Mouse (Mus musculus) erythroid progenitor cell, adult 5-6 weeks (primary cell): ENCODE results near the gene Fnbp4. TPM values are rescaled to one million over a fixed set of nuclear protein-coding genes. Genes with fewer than 3 reads are reported as not detected.
"Not testable (repeated sequence)": the region's sequence is repeated elsewhere in the genome, so short reads cannot be mapped to it uniquely, and the experiment has no call there.

Source experiments
- ATAC-seq: replicated peaks from 2 replicates; pipeline ENCODE4 v1.8.0; 2016; ENCODE audit warnings: moderate number of reproducible peaks, mild to moderate bottlenecking, moderate TSS enrichment, inconsistent platforms; ENCODE audit not compliant: poor library complexity, low FRiP score, severe bottlenecking
- total RNA-seq, 2 experiments: library from RNA; stranded (forward) in 1 of 2; stranded (reverse) in 1 of 2; fragments of 150-400 nt in 1 of 2; fragments of 186-747, 209-891 nt in 1 of 2; gene quantifications; 2 replicates each; pipeline versions ENCODE4 v1.2.3 to v1.2.4; 2015 to 2017; ENCODE audit warnings: low replicate concordance in 2 of 2

Fnbp4 gene
- total RNA-seq, 2 experiments from 2014 or later, result 134 to 329 TPM

DNA sequence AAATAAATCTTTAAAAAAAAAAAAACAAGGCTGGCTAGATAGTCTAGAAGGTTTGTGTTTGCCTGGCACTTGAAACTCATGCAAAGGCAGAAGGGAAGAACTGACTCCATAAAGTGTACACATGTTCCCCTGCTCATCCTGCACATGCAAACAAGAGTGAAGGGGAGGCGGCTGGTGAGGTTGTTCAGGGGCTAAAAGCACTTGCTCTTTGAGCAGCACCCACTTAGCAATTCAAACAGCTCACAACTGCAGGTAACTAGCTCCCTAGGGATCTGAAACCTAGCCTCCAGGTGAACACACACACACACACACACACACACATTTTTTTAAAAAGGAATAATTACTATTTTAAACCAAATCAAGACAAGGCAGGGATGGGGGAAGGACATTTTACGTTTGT lies 36.8 kb downstream of the Fnbp4 start:
- no peak for ATAC-seq

GRCm38 (mm10) chr2:90782458-90782857 lies 37.3 kb downstream of the Fnbp4 start, which contains the start of gene Agbl2:
TSS of gene Agbl2 (plus strand) at chr2:90782727.
- ATAC-seq, result no peak

GRCm38 (mm10) chr2:90782901-90783486 lies 37.8 kb downstream of the Fnbp4 start:
- ATAC-seq, result no peak

DNA sequence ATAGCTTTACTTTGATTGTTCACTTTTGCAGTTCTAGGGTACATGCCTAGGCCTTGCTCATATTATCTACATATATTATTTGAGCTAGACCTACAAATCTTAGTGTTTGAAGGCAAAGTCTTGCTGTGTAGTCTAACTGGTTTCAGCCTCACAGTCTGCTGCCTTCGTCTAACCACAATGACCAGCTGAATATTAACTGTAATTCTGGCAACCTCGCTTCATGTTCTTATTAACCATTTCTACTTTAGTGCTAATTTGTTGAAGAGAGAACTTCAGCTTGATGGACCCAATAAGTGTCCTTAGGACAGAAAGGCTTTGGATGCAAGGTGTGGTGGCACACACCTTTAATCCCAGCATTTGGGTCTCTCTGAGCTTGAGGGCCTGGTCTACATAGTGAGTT lies 43.0 kb downstream of the Fnbp4 start:
- ATAC-seq, result no peak

GRCm38 (mm10) chr2:90808241-90809126 lies 63.3 kb downstream of the Fnbp4 start:
- no peak for ATAC-seq

GRCm38 (mm10) chr2:90810751-90811150 lies 65.6 kb downstream of the Fnbp4 start:
- ATAC-seq, result 0 out of 2 replicates have a peak, but pooled peaks have one; percentile 14

DNA sequence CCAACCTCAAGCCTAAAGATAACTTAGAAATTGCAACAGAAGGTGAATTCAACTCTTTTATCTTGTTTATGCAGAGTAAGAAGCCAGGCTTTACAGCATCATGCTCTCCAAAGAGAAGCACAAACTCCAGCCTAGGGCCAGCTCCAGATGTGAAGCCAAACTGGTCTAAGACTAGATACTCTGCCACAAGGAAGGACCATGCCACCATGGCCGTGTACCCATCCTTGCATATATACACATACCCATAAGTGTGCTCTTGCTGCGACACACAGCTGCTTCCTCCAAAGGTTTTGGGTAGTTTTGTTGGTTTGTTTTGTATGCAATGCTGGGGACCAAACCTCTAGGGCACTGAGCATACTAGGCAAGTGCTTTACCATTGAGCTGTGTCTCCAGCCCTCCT lies 70.1 kb downstream of the Fnbp4 start:
- no peak for ATAC-seq

DNA sequence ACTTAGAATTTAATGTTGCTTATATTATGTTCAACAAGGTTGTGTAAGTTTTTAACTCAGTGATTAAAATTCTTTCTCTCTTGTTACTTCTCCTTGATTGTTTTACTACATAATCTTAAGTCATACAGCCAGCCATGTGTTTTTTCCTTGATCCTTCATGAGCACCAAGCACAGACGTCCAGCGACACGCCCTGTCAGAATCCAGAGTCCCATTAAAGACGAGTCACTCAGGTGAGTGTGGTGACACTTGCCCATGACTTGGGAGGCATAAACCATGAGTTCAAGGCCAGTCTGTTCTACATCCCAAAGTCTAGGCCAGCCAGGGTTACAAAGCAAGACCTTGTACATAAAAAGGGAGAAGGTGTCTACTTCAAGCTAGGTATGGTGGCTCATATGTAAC lies 71.0 kb downstream of the Fnbp4 start:
- no peak for ATAC-seq

- ATAC-seq, result no peak
These were observed 73.5 kb downstream of the Fnbp4 start for GRCm38 (mm10) chr2:90818710-90819109.

- no peak for ATAC-seq
These were observed 75.7 kb downstream of the Fnbp4 start for GRCm38 (mm10) chr2:90820894-90821293.

- ATAC-seq, result no peak
These were observed 77.8 kb downstream of the Fnbp4 start for GRCm38 (mm10) chr2:90822978-90823377.

DNA sequence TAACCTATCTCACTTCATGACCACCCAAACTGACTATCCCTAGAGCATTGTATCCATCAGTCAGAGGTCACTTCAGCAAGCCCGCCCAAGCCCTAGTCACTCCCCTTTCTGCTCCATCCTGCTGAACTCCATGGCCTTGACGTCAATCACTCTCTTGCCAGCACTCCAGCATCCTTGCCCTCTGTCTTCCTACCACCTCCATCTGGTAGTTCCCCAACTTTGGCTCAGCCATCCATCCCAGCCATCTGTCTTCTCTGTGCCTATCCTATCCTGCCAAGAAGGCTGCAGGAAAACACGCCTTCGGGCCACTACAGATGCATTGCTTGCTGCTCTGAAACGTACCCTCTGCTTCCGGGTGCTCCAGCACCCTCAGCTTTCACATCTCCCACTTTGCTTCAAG lies 78.6 kb downstream of the Fnbp4 start:
- no peak for ATAC-seq

GRCm38 (mm10) chr2:90824528-90824927 lies 79.4 kb downstream of the Fnbp4 start:
- ATAC-seq, result not testable (repeated sequence)

DNA sequence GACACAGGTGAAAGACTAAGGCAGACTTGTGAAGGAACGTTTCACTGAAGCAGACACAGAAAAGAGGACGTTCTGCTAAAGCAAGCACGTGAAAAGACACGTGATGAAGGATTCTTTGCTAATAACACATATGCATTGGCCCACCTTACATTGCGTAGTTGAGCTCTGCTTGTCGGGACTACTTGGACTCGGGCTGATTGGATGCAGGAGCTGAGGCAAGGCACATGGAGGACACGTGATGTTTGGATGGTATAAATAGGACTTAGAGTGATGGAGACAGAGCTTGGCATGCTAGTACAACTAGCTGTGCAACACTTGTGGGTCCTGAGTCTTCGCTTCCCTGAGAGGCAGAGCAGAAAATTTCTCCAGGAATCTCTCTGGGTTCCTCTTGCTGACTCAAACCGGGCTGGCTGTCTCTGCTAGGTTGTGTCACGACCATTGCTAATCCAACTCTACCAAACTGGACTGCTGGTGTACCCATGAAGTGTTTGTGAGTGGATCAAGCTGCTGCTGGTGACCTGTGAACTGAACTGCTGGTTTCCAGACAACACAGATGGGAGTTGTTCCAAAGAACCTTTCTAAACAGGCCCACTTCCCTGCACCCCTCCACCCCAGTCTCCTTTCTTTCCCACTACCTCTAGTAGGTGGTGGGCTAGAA lies 80.5 kb downstream of the Fnbp4 start:
- no peak for ATAC-seq

DNA sequence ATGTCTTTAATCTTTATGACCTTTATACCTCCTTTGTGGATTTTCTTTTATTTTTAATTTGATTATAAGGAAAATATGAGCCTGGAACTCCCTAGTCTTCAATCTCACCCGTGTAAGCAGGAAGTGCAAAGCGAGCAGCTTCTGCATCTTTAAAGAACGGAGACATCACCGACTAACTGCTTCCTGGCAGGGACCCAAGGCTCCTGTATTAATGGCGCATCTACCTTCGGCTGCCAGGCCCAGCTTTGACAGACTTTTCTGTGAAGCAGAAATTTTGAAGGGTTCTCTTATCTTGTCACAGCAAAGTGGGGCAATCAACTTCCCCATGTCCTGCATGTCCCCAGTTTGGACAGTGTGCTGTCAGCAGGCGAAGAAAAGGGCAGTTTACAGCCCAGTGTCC lies 83.6 kb downstream of the Fnbp4 start:
- ATAC-seq, result no peak

Other genes starting within 250 kb of the Fnbp4 start
- gene Ptprj, start 164.7 kb upstream of the Fnbp4 start, total RNA-seq (2015; ENCODE audit: low replicate concordance), result 22.0 and 26.4 TPM in 2 replicates
- gene Ptprj, start 164.7 kb upstream of the Fnbp4 start, total RNA-seq (2017; ENCODE audit: low replicate concordance), result 14.8 and 19.1 TPM in 2 replicates
- 103 and 115 TPM in 2 replicates for gene Nup160, start 68.2 kb upstream of the Fnbp4 start, total RNA-seq (2015; ENCODE audit: low replicate concordance)
- gene Nup160, start 68.2 kb upstream of the Fnbp4 start, total RNA-seq (2017; ENCODE audit: low replicate concordance), result 91.8 and 101 TPM in 2 replicates
- not detected in 2 replicates for gene Agbl2, start 37.4 kb downstream of the Fnbp4 start, total RNA-seq (2015; ENCODE audit: low replicate concordance)
- gene Agbl2, start 37.4 kb downstream of the Fnbp4 start, total RNA-seq (2017; ENCODE audit: low replicate concordance), result not detected in 2 replicates
- 55.3 and 63.1 TPM in 2 replicates for gene Mtch2, start 101.8 kb downstream of the Fnbp4 start, total RNA-seq (2015; ENCODE audit: low replicate concordance)
- gene Mtch2, start 101.8 kb downstream of the Fnbp4 start, total RNA-seq (2017; ENCODE audit: low replicate concordance), result 50.0 and 56.9 TPM in 2 replicates
- gene C1qtnf4, start 140.5 kb downstream of the Fnbp4 start, total RNA-seq (2015; ENCODE audit: low replicate concordance), result not detected in 2 replicates
- not detected in 2 replicates for gene C1qtnf4, start 140.5 kb downstream of the Fnbp4 start, total RNA-seq (2017; ENCODE audit: low replicate concordance)
- 9.0 and 11.3 TPM in 2 replicates for gene Kbtbd4, start 159.4 kb downstream of the Fnbp4 start, total RNA-seq (2015; ENCODE audit: low replicate concordance)
- 6.2 and 8.1 TPM in 2 replicates for gene Kbtbd4, start 159.4 kb downstream of the Fnbp4 start, total RNA-seq (2017; ENCODE audit: low replicate concordance)
- gene Ndufs3, start 159.5 kb downstream of the Fnbp4 start, total RNA-seq (2015; ENCODE audit: low replicate concordance), result 54.1 and 60.9 TPM in 2 replicates
- gene Ndufs3, start 159.5 kb downstream of the Fnbp4 start, total RNA-seq (2017; ENCODE audit: low replicate concordance), result 19.4 and 20.4 TPM in 2 replicates
- gene Celf1, start 195.0 kb downstream of the Fnbp4 start, total RNA-seq (2015; ENCODE audit: low replicate concordance), result 96.6 and 114 TPM in 2 replicates
- gene Celf1, start 195.0 kb downstream of the Fnbp4 start, total RNA-seq (2017; ENCODE audit: low replicate concordance), result 117 and 119 TPM in 2 replicates